Mouse (Mus musculus) intestine, embryonic 16.5 days (tissue): Measurements from ENCODE around the gene Dtd1. TPM values are rescaled to one million over a fixed set of nuclear protein-coding genes. Genes with fewer than 3 reads are reported as not detected.

ENCODE experiments used
- ATAC-seq: fragments of 200-750 bp; cut with Nextera tagmentation; 2 replicates; pipeline ENCODE4 v1.8.0; 2017; ENCODE audit warnings: moderate TSS enrichment, moderate library complexity
- H3K27ac ChIP-seq: fragments of 300-500 bp; sonication (generic); 2 replicates; pipeline ENCODE4 v1.5.1; 2014; ENCODE audit warnings: mild to moderate bottlenecking, low read length
- H3K27me3 ChIP-seq: fragments of 300-500 bp; sonication (generic); replicated peaks from 2 replicates; pipeline ENCODE4 v1.6.1; 2014; ENCODE audit warnings: low read length, control low read depth, mixed read lengths; ENCODE audit not compliant: control insufficient read depth, insufficient read depth
- H3K36me3 ChIP-seq: fragments of 300-500 bp; sonication (generic); 2 replicates; pipeline ENCODE4 v1.6.1; 2014; ENCODE audit warnings: low read length, control low read depth; ENCODE audit not compliant: control insufficient read depth, insufficient read depth
- H3K4me1 ChIP-seq: fragments of 300-500 bp; sonication (generic); 2 replicates; pipeline ENCODE4 v1.6.1; 2014; ENCODE audit warnings: low read length, control low read depth, mixed read lengths; ENCODE audit not compliant: control insufficient read depth, insufficient read depth
- H3K4me2 ChIP-seq: fragments of 300-500 bp; sonication (generic); 2 replicates; pipeline ENCODE4 v1.6.1; 2014; ENCODE audit warnings: low read depth, low read length, control low read depth
- H3K4me3 ChIP-seq: fragments of 300-500 bp; sonication (generic); 2 replicates; pipeline ENCODE4 v1.5.1; 2014; ENCODE audit warnings: mild to moderate bottlenecking, low read length
- H3K9ac ChIP-seq: fragments of 300-500 bp; sonication (generic); 2 replicates; pipeline ENCODE4 v1.6.1; 2014; ENCODE audit warnings: low read depth, low read length
- H3K9me3 ChIP-seq: fragments of 300-500 bp; sonication (generic); 2 replicates; pipeline ENCODE4 v1.6.1; 2016; ENCODE audit warnings: low read length, control low read depth; ENCODE audit not compliant: control insufficient read depth
- WGBS: fragments of 180-500 bp; shearing (Covaris S2); extraction: QIAGEN DNeasy Blood & Tissue Kit; methylation state at CpG from one replicate; pipeline ENCODE4 v1.1.7; 2014; 5-methylcytosine and 5-hydroxymethylcytosine counted together
- polyA plus RNA-seq: library from polyadenylated mRNA; unstranded; fragments of >200 nt; fragmentation: Nextera tagmentation; extraction: Ambion mirVana; gene quantifications from 2 replicates; pipeline ENCODE4 v1.2.1, GENCODE M21; 2015

Gene Dtd1
- polyA plus RNA-seq, 1 experiment from 2014 or later, result 50.0 TPM

GRCm38 (mm10) chr2:144741973-144742372 lies 142.3 kb downstream of the Dtd1 start:
- Histone ChIP-seq H3K27ac (no peak overlapping the region), H3K36me3 (no peaks in the 10 kb centered on the region), H3K9ac (no peak overlapping the region), H3K9me3 (no peaks in the 10 kb centered on the region), H3K4me3 (no peak overlapping the region), H3K4me1 (no peaks in the 10 kb centered on the region), H3K4me2 (no peak overlapping the region), H3K27me3 (no peaks in the 10 kb centered on the region)
- WGBS, result 82% methylated on average over 10 of the region's 10 CpGs
- ATAC-seq, result no peak

- WGBS, result 78% methylated on average over 5 of the region's 5 CpGs
- Histone ChIP-seq H3K27ac (no peak overlapping the region), H3K27me3 (no peaks in the 10 kb centered on the region), H3K9ac (no peak overlapping the region), H3K9me3 (no peaks in the 10 kb centered on the region), H3K36me3 (no peaks in the 10 kb centered on the region), H3K4me3 (no peak overlapping the region), H3K4me1 (no peaks in the 10 kb centered on the region), H3K4me2 (no peak overlapping the region)
- no peak for ATAC-seq
Observed at GRCm38 (mm10) chr2:144743316-144743715, 143.6 kb downstream of the Dtd1 start.

- no peaks in the 10 kb centered on the region for H3K9me3 ChIP-seq
Observed at GRCm38 (mm10) chr2:144745266-144745665, 145.6 kb downstream of the Dtd1 start.

GRCm38 (mm10) chr2:144746046-144746783 lies 146.5 kb downstream of the Dtd1 start:
- no peak overlapping the region for H3K9ac ChIP-seq
- H3K27ac ChIP-seq, result no peak overlapping the region
- H3K27me3 ChIP-seq, result no peaks in the 10 kb centered on the region
- ATAC-seq, result no peak
- no peaks in the 10 kb centered on the region for H3K36me3 ChIP-seq
- no peak overlapping the region for H3K4me3 ChIP-seq
- H3K9me3 ChIP-seq, result no peaks in the 10 kb centered on the region
- WGBS, result 76% methylated on average over 4 of the region's 4 CpGs
- H3K4me1 ChIP-seq, result no peaks in the 10 kb centered on the region
- no peak overlapping the region for H3K4me2 ChIP-seq

More at GRCm38 (mm10) chr2:144745266-144745665, 145.6 kb downstream of the Dtd1 start:
- ATAC-seq, result no peak
- 94% methylated on average over 2 of the region's 2 CpGs for WGBS
- H3K36me3 ChIP-seq, result no peaks in the 10 kb centered on the region
- no peak overlapping the region for H3K4me2 ChIP-seq
- H3K9ac ChIP-seq, result no peak overlapping the region
- H3K4me3 ChIP-seq, result no peak overlapping the region
- no peaks in the 10 kb centered on the region for H3K27me3 ChIP-seq
- H3K4me1 ChIP-seq, result no peaks in the 10 kb centered on the region
- H3K27ac ChIP-seq, result no peak overlapping the region

- no peaks in the 10 kb centered on the region for H3K4me1 ChIP-seq
Observed at GRCm38 (mm10) chr2:144753604-144754003, 153.9 kb downstream of the Dtd1 start.

GRCm38 (mm10) chr2:144755016-144755415 lies 155.3 kb downstream of the Dtd1 start:
- H3K36me3 ChIP-seq, result no peaks in the 10 kb centered on the region
- no peaks in the 10 kb centered on the region for H3K4me1 ChIP-seq
- no peak overlapping the region for H3K27ac ChIP-seq
- 97% methylated on average over 2 of the region's 2 CpGs for WGBS
- H3K4me3 ChIP-seq, result no peak overlapping the region
- no peak for ATAC-seq
- H3K27me3 ChIP-seq, result no peaks in the 10 kb centered on the region
- H3K4me2 ChIP-seq, result no peak overlapping the region
- no peak overlapping the region for H3K9ac ChIP-seq
- no peaks in the 10 kb centered on the region for H3K9me3 ChIP-seq

More at GRCm38 (mm10) chr2:144753604-144754003, 153.9 kb downstream of the Dtd1 start:
- H3K27me3 ChIP-seq, result no peaks in the 10 kb centered on the region
- H3K4me3 ChIP-seq, result no peak overlapping the region
- H3K27ac ChIP-seq, result no peak overlapping the region
- H3K36me3 ChIP-seq, result no peaks in the 10 kb centered on the region
- H3K9me3 ChIP-seq, result no peaks in the 10 kb centered on the region
- WGBS, result 61% methylated on average over 6 of the region's 6 CpGs
- no peak overlapping the region for H3K4me2 ChIP-seq
- no peak overlapping the region for H3K9ac ChIP-seq
- ATAC-seq, result no peak

GRCm38 (mm10) chr2:144760666-144761065 lies 161.0 kb downstream of the Dtd1 start:
- Histone ChIP-seq H3K4me2 (no peak overlapping the region), H3K9me3 (no peaks in the 10 kb centered on the region), H3K27ac (no peak overlapping the region), H3K4me3 (no peak overlapping the region), H3K27me3 (no peaks in the 10 kb centered on the region), H3K4me1 (no peaks in the 10 kb centered on the region), H3K36me3 (no peaks in the 10 kb centered on the region), H3K9ac (no peak overlapping the region)
- no peak for ATAC-seq
- 80% methylated on average over 6 of the region's 6 CpGs for WGBS

GRCm38 (mm10) chr2:144763706-144764105 lies 164.0 kb downstream of the Dtd1 start:
- H3K9me3 ChIP-seq, result no peaks in the 10 kb centered on the region
- 93% methylated on average over 9 of the region's 9 CpGs for WGBS
- H3K4me2 ChIP-seq, result no peak overlapping the region
- H3K27ac ChIP-seq, result no peak overlapping the region
- H3K9ac ChIP-seq, result no peak overlapping the region
- no peak for ATAC-seq
- H3K27me3 ChIP-seq, result no peaks in the 10 kb centered on the region
- H3K4me3 ChIP-seq, result no peak overlapping the region
- H3K36me3 ChIP-seq, result no peaks in the 10 kb centered on the region
- no peaks in the 10 kb centered on the region for H3K4me1 ChIP-seq

GRCm38 (mm10) chr2:144764116-144764788 lies 164.6 kb downstream of the Dtd1 start:
- Histone ChIP-seq H3K36me3 (no peaks in the 10 kb centered on the region), H3K4me3 (no peak overlapping the region), H3K9ac (no peak overlapping the region), H3K9me3 (no peaks in the 10 kb centered on the region), H3K4me1 (no peaks in the 10 kb centered on the region), H3K27ac (no peak overlapping the region), H3K27me3 (no peaks in the 10 kb centered on the region), H3K4me2 (no peak overlapping the region)
- 84% methylated on average over 7 of the region's 7 CpGs for WGBS
- ATAC-seq, result no peak
